Mouse (Mus musculus) lung, adult 18-20 months (tissue): ENCODE results near the gene Ino80b.

Experiments used
- DNase-seq, 2 experiments: peaks; one replicate each; pipeline ENCODE4 v3.0.0; 2022; ENCODE audit warnings: mixed read lengths in 2 of 2

Ino80b gene

GRCm38 (mm10) chr6:83083497-83083896, 41.7 kb downstream of the Ino80b start:
- no peak for DNase-seq

GRCm38 (mm10) chr6:83080210-83080609, 45.0 kb downstream of the Ino80b start:
- DNase-seq, result no peak

- peak; percentile 99 for DNase-seq
Measured at GRCm38 (mm10) chr6:83078324-83078858, 46.8 kb downstream of the Ino80b start.

- DNase-seq, result peak in 1 of 2 experiments; percentile 39
Measured at GRCm38 (mm10) chr6:83077630-83078323, 47.5 kb downstream of the Ino80b start, which contains the start of gene Pcgf1. Gene Pcgf1 (plus strand): TSS chr6:83077869.

- DNase-seq, result no peak
Measured at GRCm38 (mm10) chr6:83074979-83075378, 50.3 kb downstream of the Ino80b start.
